Mouse (Mus musculus): ENCODE measurements at regions not wholly inside any gene's neighbourhood (a gene's known extent, or its start where the extent isn't known, plus 50 kb on each side); places are given as distances from the start of the nearest gene placed in this dataset.

DNA sequence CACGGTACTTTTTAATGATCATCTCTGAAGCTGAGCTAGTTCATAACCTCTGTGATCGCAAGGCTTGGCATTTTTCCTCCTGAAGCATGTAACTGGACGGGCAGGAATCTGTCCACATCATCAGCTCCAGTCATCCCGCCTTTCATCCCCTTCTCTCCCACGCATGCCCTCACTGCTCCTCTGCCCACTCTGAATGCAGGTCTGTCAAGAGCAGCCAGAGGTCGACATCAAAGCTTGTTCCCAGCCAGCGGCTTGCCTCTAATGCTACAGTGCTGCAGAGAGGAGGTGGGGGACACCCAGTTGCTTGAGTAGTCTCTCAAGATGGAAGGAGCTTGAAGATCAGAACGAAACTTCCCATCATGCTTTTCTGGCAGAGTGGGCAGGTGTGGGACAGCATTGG is 267.5 kb upstream of the Arrdc4 start:
- TF ChIP-seq CTCF (IDR thresholded peaks at IDR 0.05; ENCODE audit: extremely low read depth, insufficient read depth, insufficient read length, insufficient replicate concordance) (no peak), POLR2A (IDR thresholded peaks at IDR 0.05; ENCODE audit: low read depth, low read length) (no peak)

Measured in spleen, adult 2 months (tissue).